Mouse (Mus musculus): ENCODE data around the gene Nat9. TPM values are rescaled to one million over a fixed set of nuclear protein-coding genes. Genes with fewer than 3 reads are reported as not detected.

The Nat9 gene
- polyA plus RNA-seq, 1 experiment from 2014 or later: 15.5 TPM

DNA sequence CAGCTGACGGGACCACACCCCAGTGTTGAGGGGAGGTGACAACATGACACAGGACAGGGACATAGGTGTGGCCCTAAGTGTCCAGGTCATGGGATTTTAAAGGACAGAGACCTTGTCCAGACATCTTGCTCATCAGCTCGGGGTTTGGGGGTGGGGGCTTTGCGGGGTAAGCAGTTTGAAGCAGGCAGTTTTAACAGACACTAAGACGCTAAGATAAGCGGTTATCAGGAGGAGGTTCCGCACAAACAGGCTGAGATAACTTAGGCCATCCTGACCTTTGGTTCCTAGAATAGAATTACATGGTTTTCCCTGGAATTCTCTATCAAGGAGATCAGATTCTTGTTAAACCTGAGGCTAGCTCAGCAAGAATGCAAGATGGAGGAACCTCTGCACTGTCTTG is 7.0 kb upstream of the Nat9 start:
- Histone ChIP-seq H3K9ac (replicated peaks; ENCODE audit: low read length) (no peak overlapping the region), H3K9me3 (replicated peaks; ENCODE audit: control insufficient read depth, low read length) (no peaks in the 10 kb centered on the region), H3K36me3 (replicated peaks; ENCODE audit: control insufficient read depth, insufficient read depth, low read depth, low read length) (no peaks in the 10 kb centered on the region), H3K4me2 (ENCODE audit: low read depth, low read length) (no peak overlapping the region), H3K27ac (replicated peaks; ENCODE audit: low read depth, low read length) (no peak overlapping the region), H3K27me3 (ENCODE audit: control insufficient read depth, insufficient read depth, low read length) (no peaks in the 10 kb centered on the region), H3K4me1 (ENCODE audit: control insufficient read depth, insufficient read depth, low read length) (no peaks in the 10 kb centered on the region), H3K4me3 (ENCODE audit: low read depth, low read length) (no peak overlapping the region)
- DNase-seq (ENCODE audit: low spot score) (no peak), ATAC-seq (replicated peaks; ENCODE audit: insufficient number of reproducible peaks, low FRiP score, low TSS enrichment, low read depth) (no peak)
- WGBS: 80% methylated on average over 6 of the region's 6 CpGs

- 62% methylated on average over 9 of the region's 9 CpGs for WGBS
- no peaks in the 10 kb centered on the region for H3K4me1 ChIP-seq (ENCODE audit: control insufficient read depth, insufficient read depth, low read length)
- no peaks in the 10 kb centered on the region for H3K36me3 ChIP-seq (replicated peaks; ENCODE audit: control insufficient read depth, insufficient read depth, low read depth, low read length)
- no peak overlapping the region for H3K4me3 ChIP-seq (ENCODE audit: low read depth, low read length)
- DNase-seq (ENCODE audit: low spot score): no peak
- no peak overlapping the region for H3K27ac ChIP-seq (replicated peaks; ENCODE audit: low read depth, low read length)
- no peak for ATAC-seq (replicated peaks; ENCODE audit: insufficient number of reproducible peaks, low FRiP score, low TSS enrichment, low read depth)
- H3K27me3 ChIP-seq (ENCODE audit: control insufficient read depth, insufficient read depth, low read length): no peaks in the 10 kb centered on the region
- H3K9ac ChIP-seq (replicated peaks; ENCODE audit: low read length): no peak overlapping the region
- H3K4me2 ChIP-seq (ENCODE audit: low read depth, low read length): no peak overlapping the region
- no peaks in the 10 kb centered on the region for H3K9me3 ChIP-seq (replicated peaks; ENCODE audit: control insufficient read depth, low read length)
These were observed 4.5 kb upstream of the Nat9 start for GRCm38 (mm10) chr11:115192180-115192579.

DNA sequence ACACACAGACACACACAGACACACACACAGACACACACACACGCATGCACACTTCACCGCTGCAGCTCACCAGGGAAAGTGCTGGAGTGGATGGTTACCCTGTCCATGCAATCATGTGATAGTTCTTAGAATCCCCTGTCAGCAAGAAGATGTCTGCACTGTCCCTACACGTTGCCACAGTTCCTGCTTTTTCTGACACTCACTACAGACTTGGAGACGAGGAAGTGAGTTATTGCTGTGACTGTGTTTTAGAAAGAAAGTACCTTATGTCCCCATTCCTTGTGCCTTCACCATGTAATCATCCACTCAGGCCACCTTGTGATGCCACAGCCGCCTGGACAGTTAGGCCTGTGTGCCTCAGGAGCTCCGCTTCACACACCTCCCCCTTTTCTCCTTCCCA is 1.6 kb upstream of the Nat9 start:
- H3K27ac ChIP-seq (replicated peaks; ENCODE audit: low read depth, low read length): no peak overlapping the region
- no peak overlapping the region for H3K4me2 ChIP-seq (ENCODE audit: low read depth, low read length)
- DNase-seq (ENCODE audit: low spot score) (no peak), ATAC-seq (replicated peaks; ENCODE audit: insufficient number of reproducible peaks, low FRiP score, low TSS enrichment, low read depth) (no peak)
- no peak overlapping the region for H3K4me3 ChIP-seq (ENCODE audit: low read depth, low read length)
- 83% methylated on average over 6 of the region's 6 CpGs for whole genome bisulfite sequencing
- no peaks in the 10 kb centered on the region for H3K4me1 ChIP-seq (ENCODE audit: control insufficient read depth, insufficient read depth, low read length)
- H3K9me3 ChIP-seq (replicated peaks; ENCODE audit: control insufficient read depth, low read length): no peaks in the 10 kb centered on the region
- no peaks in the 10 kb centered on the region for H3K36me3 ChIP-seq (replicated peaks; ENCODE audit: control insufficient read depth, insufficient read depth, low read depth, low read length)
- no peak overlapping the region for H3K9ac ChIP-seq (replicated peaks; ENCODE audit: low read length)
- no peaks in the 10 kb centered on the region for H3K27me3 ChIP-seq (ENCODE audit: control insufficient read depth, insufficient read depth, low read length)

DNA sequence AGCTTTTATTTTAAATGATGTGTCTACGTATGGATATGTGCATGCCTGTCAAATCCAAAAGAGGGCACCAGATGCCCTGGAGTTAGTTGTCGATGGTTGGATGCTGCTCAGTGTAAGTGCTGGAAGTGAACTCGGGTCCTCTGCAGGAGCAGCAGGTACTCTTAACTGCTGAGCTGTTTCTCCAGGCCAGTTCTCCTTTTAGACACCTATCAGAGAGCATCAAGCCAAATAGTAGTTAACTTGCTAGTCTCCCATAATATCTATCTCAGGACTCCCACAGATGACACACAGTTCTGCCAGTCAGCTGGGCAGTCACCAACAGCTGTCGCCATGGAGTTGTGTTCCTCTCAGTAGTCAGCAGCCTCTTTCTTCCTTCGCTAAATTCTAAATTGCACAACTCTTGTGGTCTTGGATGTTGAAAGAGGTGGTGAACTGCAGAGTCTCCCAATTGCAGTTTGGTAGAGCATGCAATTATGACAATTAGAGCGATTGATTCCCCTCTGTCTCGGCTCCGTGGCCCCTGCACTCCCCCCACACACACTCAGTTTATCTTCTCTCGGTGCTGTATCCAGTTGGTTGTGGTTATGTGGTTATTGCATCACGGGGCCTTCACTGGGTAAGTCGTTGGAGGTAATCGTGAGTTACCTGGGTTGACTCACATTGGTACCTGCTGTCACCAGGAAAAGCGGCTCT is 1.0 kb upstream of the Nat9 start:
- Histone ChIP-seq H3K36me3 (replicated peaks; ENCODE audit: control insufficient read depth, insufficient read depth, low read depth, low read length) (no peaks in the 10 kb centered on the region), H3K9me3 (replicated peaks; ENCODE audit: control insufficient read depth, low read length) (no peaks in the 10 kb centered on the region), H3K9ac (replicated peaks; ENCODE audit: low read length) (no peak overlapping the region), H3K27me3 (ENCODE audit: control insufficient read depth, insufficient read depth, low read length) (no peaks in the 10 kb centered on the region), H3K27ac (replicated peaks; ENCODE audit: low read depth, low read length) (no peak overlapping the region), H3K4me1 (ENCODE audit: control insufficient read depth, insufficient read depth, low read length) (no peaks in the 10 kb centered on the region), H3K4me3 (ENCODE audit: low read depth, low read length) (no peak overlapping the region), H3K4me2 (ENCODE audit: low read depth, low read length) (no peak overlapping the region)
- WGBS: 82% methylated on average over 13 of the region's 13 CpGs
- no peak for ATAC-seq (replicated peaks; ENCODE audit: insufficient number of reproducible peaks, low FRiP score, low TSS enrichment, low read depth)
- no peak for DNase-seq (ENCODE audit: low spot score)

GRCm38 (mm10) chr11:115187224-115187639 is 427 bp downstream of the Nat9 start, which contains the start of gene Tmem104:
TSS of gene Tmem104 (plus strand) at chr11:115187487.
- ATAC-seq (replicated peaks; ENCODE audit: insufficient number of reproducible peaks, low FRiP score, low TSS enrichment, low read depth): peak; percentile 86
- H3K27me3 ChIP-seq (ENCODE audit: control insufficient read depth, insufficient read depth, low read length): no peaks in the 10 kb centered on the region
- no peaks in the 10 kb centered on the region for H3K36me3 ChIP-seq (replicated peaks; ENCODE audit: control insufficient read depth, insufficient read depth, low read depth, low read length)
- no peaks in the 10 kb centered on the region for H3K4me1 ChIP-seq (ENCODE audit: control insufficient read depth, insufficient read depth, low read length)
- peak within 1 kb of the TSS; percentile 87 for H3K4me2 ChIP-seq (ENCODE audit: low read depth, low read length)
- DNase-seq (ENCODE audit: low spot score): peak; percentile 99
- H3K9ac ChIP-seq (replicated peaks; ENCODE audit: low read length): peak within 1 kb of the TSS; percentile 74
- no peak within 1 kb of the TSS; the same call in 1 of the 2 replicates for H3K27ac ChIP-seq (replicated peaks; ENCODE audit: low read depth, low read length)
- H3K9me3 ChIP-seq (replicated peaks; ENCODE audit: control insufficient read depth, low read length): no peaks in the 10 kb centered on the region
- WGBS: under 1% methylated on average over 39 of the region's 39 CpGs
- H3K4me3 ChIP-seq (ENCODE audit: low read depth, low read length): peak within 1 kb of the TSS; percentile 57

DNA sequence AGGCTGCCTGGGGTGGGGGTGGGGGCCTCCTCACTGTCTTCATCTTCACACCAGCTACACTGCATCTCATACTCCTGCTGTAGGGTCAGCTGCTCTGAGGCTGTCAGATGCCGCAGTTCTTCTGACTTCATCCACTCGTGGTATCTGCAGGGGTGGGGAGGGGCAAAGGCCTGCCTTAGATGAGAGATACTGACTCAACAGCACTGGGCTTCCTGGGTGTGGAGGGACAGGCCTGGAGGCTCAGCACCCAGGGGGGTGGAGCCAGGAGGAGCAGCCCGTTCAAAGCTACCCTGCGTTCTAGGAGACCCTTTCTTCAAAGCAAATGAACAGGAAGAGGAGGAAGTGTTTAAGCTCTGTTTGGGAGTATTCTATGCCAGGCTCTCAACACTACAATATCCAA is 2.7 kb downstream of the Nat9 start:
- H3K4me1 ChIP-seq (ENCODE audit: control insufficient read depth, insufficient read depth, low read length): no peaks in the 10 kb centered on the region
- DNase-seq (ENCODE audit: low spot score): no peak
- H3K27ac ChIP-seq (replicated peaks; ENCODE audit: low read depth, low read length): no peak overlapping the region
- H3K27me3 ChIP-seq (ENCODE audit: control insufficient read depth, insufficient read depth, low read length): no peaks in the 10 kb centered on the region
- H3K4me2 ChIP-seq (ENCODE audit: low read depth, low read length): no peak overlapping the region
- H3K4me3 ChIP-seq (ENCODE audit: low read depth, low read length): no peak overlapping the region
- H3K36me3 ChIP-seq (replicated peaks; ENCODE audit: control insufficient read depth, insufficient read depth, low read depth, low read length): no peaks in the 10 kb centered on the region
- no peak for ATAC-seq (replicated peaks; ENCODE audit: insufficient number of reproducible peaks, low FRiP score, low TSS enrichment, low read depth)
- WGBS: 50% methylated on average over 4 of the region's 4 CpGs
- no peaks in the 10 kb centered on the region for H3K9me3 ChIP-seq (replicated peaks; ENCODE audit: control insufficient read depth, low read length)
- no peak overlapping the region for H3K9ac ChIP-seq (replicated peaks; ENCODE audit: low read length)

DNA sequence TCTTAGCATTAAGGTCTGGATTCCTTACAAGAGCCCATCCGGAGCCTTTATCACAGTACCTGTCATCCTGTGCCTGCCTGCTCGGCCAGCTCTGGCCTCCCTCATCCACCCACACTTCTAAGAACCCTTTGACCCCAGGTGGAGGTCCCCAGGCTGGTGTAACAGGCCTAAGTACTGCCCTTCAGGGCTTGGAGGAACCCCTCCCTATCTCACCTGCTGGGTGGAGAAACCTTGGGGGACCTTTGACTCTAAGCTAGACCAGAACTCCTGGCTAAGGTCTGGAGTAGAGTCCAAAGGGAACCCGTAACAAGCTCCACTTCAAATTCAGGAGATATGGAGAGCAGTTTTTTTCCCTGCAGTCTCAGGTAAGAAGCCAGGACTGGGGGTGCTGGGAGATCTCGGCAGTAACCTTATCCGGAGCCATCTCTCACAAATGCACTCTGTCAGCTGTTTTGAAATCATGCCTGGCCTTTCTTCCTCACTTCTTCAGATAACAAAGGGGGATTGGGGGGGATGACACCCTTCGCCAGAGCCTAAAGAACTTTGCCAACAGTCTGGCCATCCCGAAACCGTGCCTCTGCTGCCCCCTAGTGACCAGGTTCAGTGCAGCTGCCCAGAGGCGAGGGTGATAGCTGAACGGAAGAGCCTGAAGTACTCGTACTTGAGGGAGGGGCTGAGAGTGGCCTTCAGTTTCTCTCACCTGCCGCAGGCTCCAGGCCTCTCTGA is 5.6 kb downstream of the Nat9 start:
- Histone ChIP-seq H3K9me3 (replicated peaks; ENCODE audit: control insufficient read depth, low read length) (no peaks in the 10 kb centered on the region), H3K9ac (replicated peaks; ENCODE audit: low read length) (no peak overlapping the region), H3K36me3 (replicated peaks; ENCODE audit: control insufficient read depth, insufficient read depth, low read depth, low read length) (no peaks in the 10 kb centered on the region), H3K4me1 (ENCODE audit: control insufficient read depth, insufficient read depth, low read length) (peaks cover 2% of the 10 kb centered on the region; the same call in 1 of the 2 replicates), H3K4me3 (ENCODE audit: low read depth, low read length) (no peak overlapping the region), H3K4me2 (ENCODE audit: low read depth, low read length) (no peak overlapping the region), H3K27ac (replicated peaks; ENCODE audit: low read depth, low read length) (no peak overlapping the region), H3K27me3 (ENCODE audit: control insufficient read depth, insufficient read depth, low read length) (no peaks in the 10 kb centered on the region)
- 20% methylated on average over 12 of the region's 12 CpGs for WGBS
- ATAC-seq (replicated peaks; ENCODE audit: insufficient number of reproducible peaks, low FRiP score, low TSS enrichment, low read depth) (no peak), DNase-seq (ENCODE audit: low spot score) (peak; percentile 85)

DNA sequence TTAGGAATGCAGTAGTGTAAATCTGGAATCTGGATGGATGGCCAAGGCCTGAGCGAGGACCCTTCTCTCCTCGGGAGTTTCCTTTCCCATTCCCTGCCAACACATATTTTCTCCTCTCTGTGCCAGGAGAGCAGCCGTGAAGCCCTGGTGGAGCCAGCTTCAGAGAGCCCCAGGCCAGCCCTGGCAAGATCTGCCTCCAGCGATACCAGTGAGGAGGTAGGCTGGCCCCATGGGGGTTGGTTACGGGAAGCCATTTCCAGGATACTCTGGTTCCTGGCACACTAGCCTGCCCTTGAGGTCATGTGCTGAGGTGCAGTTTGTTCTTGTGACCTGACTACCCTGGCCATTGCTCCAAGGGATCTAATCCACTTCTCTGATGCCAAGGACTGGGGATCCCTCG is 7.8 kb downstream of the Nat9 start:
- 80% methylated on average over 6 of the region's 6 CpGs for WGBS
- H3K9ac ChIP-seq (replicated peaks; ENCODE audit: low read length): no peak overlapping the region
- no peak overlapping the region for H3K4me2 ChIP-seq (ENCODE audit: low read depth, low read length)
- H3K27ac ChIP-seq (replicated peaks; ENCODE audit: low read depth, low read length): no peak overlapping the region
- H3K27me3 ChIP-seq (ENCODE audit: control insufficient read depth, insufficient read depth, low read length): 0 out of 2 replicates have a peak, but pooled peaks cover 2% of the 10 kb centered on the region
- H3K4me1 ChIP-seq (ENCODE audit: control insufficient read depth, insufficient read depth, low read length): peaks cover 6% of the 10 kb centered on the region; the same call in 1 of the 2 replicates
- H3K36me3 ChIP-seq (replicated peaks; ENCODE audit: control insufficient read depth, insufficient read depth, low read depth, low read length): no peaks in the 10 kb centered on the region
- no peak for DNase-seq (ENCODE audit: low spot score)
- H3K9me3 ChIP-seq (replicated peaks; ENCODE audit: control insufficient read depth, low read length): no peaks in the 10 kb centered on the region
- no peak overlapping the region for H3K4me3 ChIP-seq (ENCODE audit: low read depth, low read length)
- ATAC-seq (replicated peaks; ENCODE audit: insufficient number of reproducible peaks, low FRiP score, low TSS enrichment, low read depth): no peak
